ENCODE assay signal across 12 mouse cellular contexts in genomic region chr8:95374429-95374828, GRCm38 (mm10). TPM values are rescaled to one million over a fixed set of nuclear protein-coding genes. Genes with fewer than 3 reads are reported as not detected.
"Had no signal": no experiment of that assay in that cellular context is flagged by ENCODE, and none has a peak within 500 bp of the region (broad histone marks: within the 10 kb centered on the region; RNA-seq: fewer than 3 reads in every experiment).

No protein-coding gene starts in this region.

- DNase-seq: kidney, postnatal 25 days; lung, embryonic 14.5 days; lung, postnatal 4 days; midbrain, embryonic 14.5 days; thymus, postnatal 4 days had no signal

- H3K4me1 ChIP-seq: neural tube, embryonic 12.5 days had no signal

- H3K27ac ChIP-seq: left cerebral cortex, adult 2 months; limb, embryonic 15.5 days; liver, embryonic 12.5 days; midbrain, embryonic 10.5 days; neural tube, embryonic 12.5 days; stomach, postnatal 0 days had no signal

- H3K27me3 ChIP-seq: limb, embryonic 15.5 days; neural tube, embryonic 12.5 days had no signal

- H3K36me3 ChIP-seq: limb, embryonic 15.5 days; liver, embryonic 12.5 days had no signal

- H3K4me3 ChIP-seq: left cerebral cortex, adult 2 months; limb, embryonic 15.5 days; liver, embryonic 12.5 days; midbrain, embryonic 10.5 days; neural tube, embryonic 12.5 days had no signal

- H3K9me3 ChIP-seq: limb, embryonic 15.5 days; liver, embryonic 12.5 days; midbrain, embryonic 10.5 days; neural tube, embryonic 12.5 days had no signal

RNA-seq across cellular contexts. Expression of gene Mmp15, which starts 22.4 kb away (rescaled TPM):
- total RNA-seq: megakaryocyte, adult 5-6 weeks had no signal
